Mouse (Mus musculus) limb, embryonic 14.5 days (tissue): ENCODE results near the gene Itpk1. TPM values are rescaled to one million over a fixed set of nuclear protein-coding genes. Genes with fewer than 3 reads are reported as not detected.

Source experiments
- ATAC-seq: fragments of 200-750 bp; cut with Nextera tagmentation; 2 replicates; pipeline ENCODE4 v1.8.0; 2017; ENCODE audit warnings: low read depth, moderate number of reproducible peaks, moderate TSS enrichment; ENCODE audit not compliant: low FRiP score
- DNase-seq: peaks from one replicate; pipeline ENCODE4 v3.0.0-alpha.2; 2015; ENCODE audit warnings: low spot score
- H3K27ac ChIP-seq: fragments of 300-500 bp; sonication (generic); replicated peaks from 2 replicates; pipeline ENCODE4 v1.5.1; 2014; ENCODE audit warnings: low read depth, mild to moderate bottlenecking, low read length, moderate library complexity, mixed read lengths
- H3K27me3 ChIP-seq: fragments of 300-500 bp; sonication (generic); 2 replicates; pipeline ENCODE4 v1.6.1; 2014; ENCODE audit warnings: low read length, mixed read lengths; ENCODE audit not compliant: control insufficient read depth, insufficient read depth
- H3K36me3 ChIP-seq: fragments of 300-500 bp; sonication (generic); 2 replicates; pipeline ENCODE4 v1.6.1; 2014; ENCODE audit warnings: mild to moderate bottlenecking, low read length, moderate library complexity, mixed read lengths; ENCODE audit not compliant: control insufficient read depth, insufficient read depth
- H3K4me1 ChIP-seq: fragments of 300-500 bp; sonication (generic); 2 replicates; pipeline ENCODE4 v1.6.1; 2014; ENCODE audit warnings: antibody characterized with exemption, low read length, mixed read lengths; ENCODE audit not compliant: control insufficient read depth, insufficient read depth
- H3K4me2 ChIP-seq: fragments of 300-500 bp; sonication (generic); replicated peaks from 2 replicates; pipeline ENCODE4 v1.6.1; 2014; ENCODE audit warnings: low read depth, mild to moderate bottlenecking, low read length, moderate library complexity; ENCODE audit not compliant: severe bottlenecking
- H3K4me3 ChIP-seq: fragments of 300-500 bp; sonication (generic); replicated peaks from 2 replicates; pipeline ENCODE4 v1.5.1; 2014; ENCODE audit warnings: low read length
- H3K9ac ChIP-seq: fragments of 300-500 bp; sonication (generic); 2 replicates; pipeline ENCODE4 v1.6.1; 2014; ENCODE audit warnings: mild to moderate bottlenecking, low read depth, low read length, moderate library complexity; ENCODE audit not compliant: severe bottlenecking
- H3K9me3 ChIP-seq: fragments of 300-500 bp; sonication (generic); 2 replicates; pipeline ENCODE4 v1.6.1; 2016; ENCODE audit warnings: low read length; ENCODE audit not compliant: control insufficient read depth
- POLR2A ChIP-seq: fragments of 200-500 bp; IDR thresholded peaks from 2 replicates; pipeline ENCODE4 v1.8.0; 2012; ENCODE audit warnings: inconsistent platforms, mild to moderate bottlenecking, moderate library complexity, borderline replicate concordance; ENCODE audit not compliant: insufficient read depth, insufficient read length; ENCODE audit errors: extremely low read depth
- WGBS: fragments of 180-500 bp; shearing (Covaris S2); extraction: QIAGEN DNeasy Blood & Tissue Kit; methylation state at CpG from one replicate; pipeline ENCODE4 v1.1.7; 2014; 5-methylcytosine and 5-hydroxymethylcytosine counted together
- polyA plus RNA-seq, 2 experiments: library from polyadenylated mRNA; depleted of rRNA in 1 of 2; stranded (reverse) in 1 of 2; unstranded in 1 of 2; fragments of >200 nt; fragmentation: Nextera tagmentation in 1 of 2; extraction: Ambion mirVana in 1 of 2; gene quantifications; 2 replicates each; pipeline versions ENCODE4 v1.2.1 to v1.2.3; 2012 to 2014

Gene Itpk1
- polyA plus RNA-seq, 2 experiments: 8.3 to 10.3 TPM

GRCm38 (mm10) chr12:102713153-102713865 lies 8.6 kb upstream of the Itpk1 start:
- no peaks in the 10 kb centered on the region for H3K27me3 ChIP-seq
- ATAC-seq (peak; percentile 55), DNase-seq (no peak)
- TF ChIP-seq POLR2A: no peak
- peak overlapping the region; percentile 21; the same call in 1 of the 2 replicates for H3K9ac ChIP-seq
- 40% methylated on average over 20 of the region's 20 CpGs for WGBS
- no peaks in the 10 kb centered on the region for H3K9me3 ChIP-seq
- H3K4me2 ChIP-seq: no peak overlapping the region
- H3K4me1 ChIP-seq: no peaks in the 10 kb centered on the region; the same call in 1 of the 2 replicates
- no peaks in the 10 kb centered on the region for H3K36me3 ChIP-seq
- H3K27ac ChIP-seq: 0 out of 2 replicates have a peak overlapping the region, but pooled peaks have one; percentile 28
- H3K4me3 ChIP-seq: no peak overlapping the region

DNA sequence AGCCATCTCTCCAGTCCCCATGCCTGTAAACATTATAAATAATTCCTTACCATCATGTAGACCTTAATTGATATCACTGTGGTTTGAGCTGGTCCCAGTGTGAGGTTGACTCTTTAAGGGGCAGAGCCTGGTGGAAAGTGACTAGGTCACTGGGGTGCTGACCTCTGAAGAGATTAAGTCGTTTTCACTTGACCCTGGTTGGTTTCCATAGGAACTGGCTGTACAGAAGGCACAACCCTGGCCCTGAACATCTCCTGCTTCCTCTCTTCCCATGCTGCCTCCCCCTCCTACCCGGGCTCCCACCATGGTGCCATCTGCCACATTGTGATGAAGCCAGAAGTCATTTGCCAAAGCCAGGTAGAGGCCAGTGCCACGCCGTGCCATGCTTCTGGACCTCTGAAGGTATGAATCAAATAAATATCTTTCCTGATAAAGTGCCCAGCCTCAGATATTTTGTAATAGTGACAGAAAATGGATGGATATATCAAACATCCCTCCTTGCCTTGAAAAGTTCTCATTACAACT lies 6.2 kb upstream of the Itpk1 start:
- no peak overlapping the region for H3K27ac ChIP-seq
- ATAC-seq: no peak
- no peak for DNase-seq
- no peaks in the 10 kb centered on the region for H3K9me3 ChIP-seq
- no peak overlapping the region for H3K9ac ChIP-seq
- no peaks in the 10 kb centered on the region; the same call in 1 of the 2 replicates for H3K4me1 ChIP-seq
- WGBS: 66% methylated on average over 4 of the region's 4 CpGs
- no peak overlapping the region for H3K4me2 ChIP-seq
- H3K36me3 ChIP-seq: no peaks in the 10 kb centered on the region
- H3K4me3 ChIP-seq: no peak overlapping the region
- TF ChIP-seq POLR2A: no peak
- H3K27me3 ChIP-seq: no peaks in the 10 kb centered on the region

GRCm38 (mm10) chr12:102709896-102710295 lies 5.2 kb upstream of the Itpk1 start:
- Histone ChIP-seq H3K9me3 (no peaks in the 10 kb centered on the region), H3K36me3 (no peaks in the 10 kb centered on the region), H3K4me3 (no peak overlapping the region), H3K27ac (no peak overlapping the region), H3K4me1 (peaks cover 4% of the 10 kb centered on the region; the same call in 1 of the 2 replicates), H3K9ac (no peak overlapping the region), H3K4me2 (no peak overlapping the region), H3K27me3 (no peaks in the 10 kb centered on the region)
- TF ChIP-seq POLR2A: no peak
- no peak for DNase-seq
- 70% methylated on average over 5 of the region's 5 CpGs for WGBS
- no peak for ATAC-seq

DNA sequence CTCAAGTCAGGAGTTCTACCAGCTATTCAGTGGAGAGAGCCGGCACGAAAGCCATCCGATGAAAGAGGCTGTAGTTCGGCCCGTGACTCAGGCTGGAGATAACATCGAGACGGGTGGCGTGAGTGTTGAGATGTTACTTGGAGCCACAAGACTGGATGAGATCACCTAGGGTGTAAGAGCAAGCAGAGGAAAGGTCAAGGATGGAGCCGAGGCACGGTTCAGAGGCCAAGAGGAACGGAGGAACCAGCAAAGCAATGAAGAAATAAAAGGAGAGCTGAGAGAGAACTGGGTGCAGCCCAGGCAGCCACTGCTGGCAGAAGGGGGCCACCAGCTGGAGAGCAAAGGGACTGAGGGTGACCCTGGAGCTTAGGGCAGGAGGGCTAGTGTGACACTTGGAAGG lies 3.5 kb upstream of the Itpk1 start:
- no peak for ATAC-seq
- Histone ChIP-seq H3K4me3 (no peak overlapping the region), H3K4me1 (peaks cover 11% of the 10 kb centered on the region), H3K27me3 (no peaks in the 10 kb centered on the region), H3K4me2 (no peak overlapping the region), H3K9ac (no peak overlapping the region), H3K9me3 (no peaks in the 10 kb centered on the region), H3K36me3 (no peaks in the 10 kb centered on the region), H3K27ac (no peak overlapping the region)
- DNase-seq: no peak
- WGBS: 88% methylated on average over 11 of the region's 11 CpGs
- no peak for TF ChIP-seq POLR2A

- DNase-seq: no peak
- Histone ChIP-seq H3K27ac (no peak overlapping the region), H3K36me3 (no peaks in the 10 kb centered on the region), H3K9ac (no peak overlapping the region), H3K4me1 (peaks cover 20% of the 10 kb centered on the region), H3K4me3 (no peak overlapping the region), H3K9me3 (no peaks in the 10 kb centered on the region), H3K27me3 (no peaks in the 10 kb centered on the region), H3K4me2 (no peak overlapping the region)
- TF ChIP-seq POLR2A: no peak
- ATAC-seq: no peak
- WGBS: 76% methylated on average over 10 of the region's 10 CpGs
Observed at GRCm38 (mm10) chr12:102706833-102707463, 2.2 kb upstream of the Itpk1 start.
